Mouse (Mus musculus) cerebellum, adult 18-20 months (tissue): Measurements from ENCODE around the gene Slc7a6.

Experiments used
- DNase-seq, 2 experiments: peaks; one replicate each; pipeline ENCODE4 v3.0.0; 2021

The Slc7a6 gene

DNA sequence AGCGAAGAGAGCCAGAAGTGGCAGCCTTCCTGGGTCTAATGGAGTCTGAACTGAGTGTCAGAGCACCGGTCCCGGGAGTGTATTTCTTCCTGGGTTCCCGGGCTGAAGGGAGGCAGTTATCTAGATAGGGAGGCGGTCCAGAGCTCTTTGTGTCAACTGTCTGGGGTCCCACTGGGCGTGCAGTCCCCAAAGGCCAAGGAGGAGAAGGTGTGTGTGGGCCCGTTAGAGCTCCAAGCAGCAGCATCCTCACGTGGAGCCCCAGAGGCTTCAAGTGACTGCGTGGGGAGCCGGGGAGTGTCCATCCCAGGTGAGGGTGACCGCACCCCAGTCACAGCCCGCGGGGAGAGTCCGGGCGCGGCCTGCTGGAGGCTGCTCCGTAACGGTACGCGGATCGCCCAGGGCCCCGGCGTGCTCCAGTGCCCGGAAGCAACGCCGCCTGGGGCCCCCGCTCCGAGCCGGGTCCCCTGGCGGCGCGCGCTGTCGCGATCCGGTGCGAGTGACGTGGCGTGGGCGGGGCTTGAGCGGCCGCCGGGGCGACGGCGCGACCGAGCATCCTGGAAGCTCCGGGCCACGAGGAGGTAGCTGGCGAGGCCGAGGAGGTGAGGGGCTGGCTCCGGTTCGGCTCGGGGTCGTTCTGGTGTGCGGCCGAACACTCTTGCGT lies at the start of gene Slc7a6:
Slc7a6 (plus strand) TSS at position 502 of the 661 bp plus-strand sequence.
- DNase-seq = peak; percentile 88 to 94

DNA sequence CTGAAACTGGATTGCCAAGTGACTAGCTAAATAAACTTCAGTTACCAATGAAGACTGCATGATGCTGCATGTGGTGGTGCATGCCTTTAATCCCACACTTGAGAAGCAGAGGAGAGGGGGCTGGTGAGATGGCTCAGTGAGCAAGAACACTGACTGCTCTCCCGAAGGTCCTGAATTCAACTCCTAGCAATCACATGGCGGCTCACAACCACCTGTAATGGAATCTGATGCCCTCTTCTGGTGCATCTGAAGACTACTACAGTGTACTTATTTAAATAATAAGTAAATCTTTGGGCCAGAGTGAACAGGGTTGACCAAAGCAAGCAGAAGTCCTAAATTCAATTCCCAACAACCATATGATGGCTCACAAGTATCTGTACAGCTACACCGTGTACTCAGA lies 45.2 kb upstream of the Slc7a6 start:
- no peak for DNase-seq

DNA sequence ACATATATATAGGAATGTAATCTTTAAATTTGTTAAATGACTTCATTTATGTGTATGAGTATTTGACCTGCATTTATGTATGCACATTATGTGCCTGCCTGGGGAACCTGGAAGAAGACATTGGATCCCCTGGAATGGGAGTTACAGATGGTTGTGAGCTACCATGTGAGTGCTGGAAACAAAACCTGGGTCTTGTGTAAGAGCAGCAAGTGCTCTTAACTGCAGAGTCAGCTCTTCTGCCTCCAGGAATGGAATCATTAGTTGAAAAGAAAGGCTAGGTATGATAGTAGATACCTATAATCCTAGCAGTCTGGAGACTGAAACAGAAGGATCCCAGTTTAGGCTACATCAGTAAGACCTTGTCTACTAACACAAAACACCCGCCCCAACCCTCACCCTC lies 42.6 kb upstream of the Slc7a6 start:
- no peak for DNase-seq

- no peak for DNase-seq
Measured at GRCm38 (mm10) chr8:106127054-106127453, 41.6 kb upstream of the Slc7a6 start.

- DNase-seq = peak in 1 of 2 experiments; percentile 16
Measured at GRCm38 (mm10) chr8:106127882-106128410, 40.7 kb upstream of the Slc7a6 start.

DNA sequence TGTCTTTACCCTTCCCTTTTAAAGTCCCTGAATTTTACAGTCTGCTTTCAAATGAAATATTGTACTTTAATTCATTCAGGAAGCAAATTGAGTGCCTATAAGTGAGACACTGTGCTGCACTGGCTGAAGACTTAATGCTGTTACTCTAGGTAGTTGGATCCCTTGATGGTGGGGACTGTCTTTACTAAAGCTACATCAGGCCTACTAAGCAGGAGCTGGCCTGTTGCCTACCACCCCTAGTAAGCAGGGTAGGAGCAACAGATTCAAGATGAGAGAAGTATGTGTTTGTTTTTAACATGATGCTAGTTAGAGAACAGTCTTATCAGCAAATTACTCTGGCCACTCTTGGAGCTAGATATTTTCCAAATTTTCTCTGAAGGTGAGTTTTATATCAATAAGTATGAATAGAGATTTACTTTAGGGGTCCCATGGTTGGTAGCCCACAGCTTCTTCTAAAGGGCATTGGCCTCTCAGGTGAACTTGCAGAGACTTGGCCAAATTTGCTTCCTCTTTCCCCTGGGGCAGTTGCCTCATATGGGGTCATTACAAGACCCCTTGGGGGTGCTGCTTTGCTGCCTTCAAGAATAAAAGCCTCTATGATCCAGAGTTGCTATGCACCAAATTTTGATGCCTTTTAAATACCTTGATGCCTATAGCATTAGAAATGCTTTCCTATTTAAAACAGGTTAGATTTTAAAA lies 39.3 kb upstream of the Slc7a6 start:
- DNase-seq = peak in 1 of 2 experiments; percentile 10

DNA sequence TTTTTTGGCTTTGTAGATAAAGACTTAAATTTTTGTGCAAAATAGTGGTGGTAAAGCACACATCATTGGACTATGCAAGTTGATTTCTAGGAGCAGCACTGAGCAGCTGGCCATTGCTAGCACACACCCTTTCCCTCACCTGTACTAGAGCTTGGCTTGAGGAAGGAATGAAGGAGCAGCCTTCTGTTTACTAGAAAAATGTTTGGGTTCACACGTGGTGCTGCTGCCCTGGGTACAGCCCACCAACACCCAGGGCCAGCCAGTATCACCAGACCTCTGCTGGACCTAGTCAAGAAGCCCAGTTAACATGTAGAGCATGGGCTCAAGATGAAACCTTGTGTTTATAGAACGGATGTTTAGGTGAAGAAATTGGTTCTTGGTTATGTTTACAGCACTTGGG lies 38.7 kb upstream of the Slc7a6 start:
- DNase-seq = peak in 1 of 2 experiments; percentile 9

DNA sequence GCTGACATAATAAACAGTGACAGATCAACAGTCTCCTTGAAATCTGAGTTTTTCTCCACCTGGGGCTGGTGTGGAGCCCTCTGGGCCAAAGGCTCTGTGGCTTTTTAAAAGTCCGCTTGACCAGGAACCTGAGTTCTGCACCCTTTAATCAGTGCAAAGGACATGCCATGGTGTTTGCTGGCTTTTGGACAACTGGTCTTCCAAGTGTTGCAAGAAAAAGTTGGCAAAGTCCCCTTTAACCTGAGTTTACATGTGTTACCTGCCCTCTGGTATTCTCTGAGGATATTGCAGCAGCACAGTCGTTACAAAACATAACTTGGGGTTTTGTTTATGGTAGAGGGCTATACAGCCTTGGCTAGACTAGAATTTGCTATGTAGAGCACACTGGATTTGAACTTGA lies 38.2 kb upstream of the Slc7a6 start:
- no peak for DNase-seq

GRCm38 (mm10) chr8:106131021-106131420 lies 37.6 kb upstream of the Slc7a6 start:
- no peak for DNase-seq

DNA sequence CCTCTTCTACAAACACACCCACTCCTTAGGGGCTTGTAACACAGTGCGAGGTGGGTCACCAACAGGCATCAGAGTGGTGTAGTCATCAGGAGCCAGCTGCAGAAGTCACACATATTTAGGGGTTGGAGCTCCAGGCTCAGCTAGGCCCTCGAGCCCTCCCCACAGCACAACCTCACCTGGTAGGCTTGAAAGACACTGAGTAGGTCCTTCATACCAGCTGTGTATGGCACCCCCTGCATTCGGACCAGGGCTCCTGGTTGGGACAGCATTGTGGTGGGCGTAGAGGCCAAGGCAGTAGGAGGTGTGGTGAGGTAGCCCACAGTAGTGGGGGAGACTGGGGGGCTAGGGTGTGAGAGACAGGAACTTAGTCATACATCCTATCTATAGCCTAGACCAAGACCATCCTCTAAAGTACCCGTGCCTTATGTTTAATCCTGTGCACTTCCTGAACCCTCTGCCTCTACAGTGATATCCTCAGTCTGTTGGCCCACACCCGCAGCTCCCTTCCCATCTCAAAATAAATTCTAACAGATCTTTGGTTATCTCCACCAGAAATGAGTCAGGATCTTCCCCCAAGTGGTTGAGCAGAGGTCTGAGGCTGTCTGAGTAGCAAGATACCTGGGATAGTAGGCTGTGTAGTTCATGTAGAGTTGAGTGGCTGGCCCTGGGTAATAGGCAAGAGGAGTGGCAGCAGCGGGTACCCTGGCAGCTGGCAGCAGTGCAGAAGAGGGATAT lies 37.0 kb upstream of the Slc7a6 start:
- no peak for DNase-seq

GRCm38 (mm10) chr8:106132356-106132755 lies 36.3 kb upstream of the Slc7a6 start:
- DNase-seq = no peak

GRCm38 (mm10) chr8:106133526-106133925 lies 35.1 kb upstream of the Slc7a6 start:
- DNase-seq = no peak

DNA sequence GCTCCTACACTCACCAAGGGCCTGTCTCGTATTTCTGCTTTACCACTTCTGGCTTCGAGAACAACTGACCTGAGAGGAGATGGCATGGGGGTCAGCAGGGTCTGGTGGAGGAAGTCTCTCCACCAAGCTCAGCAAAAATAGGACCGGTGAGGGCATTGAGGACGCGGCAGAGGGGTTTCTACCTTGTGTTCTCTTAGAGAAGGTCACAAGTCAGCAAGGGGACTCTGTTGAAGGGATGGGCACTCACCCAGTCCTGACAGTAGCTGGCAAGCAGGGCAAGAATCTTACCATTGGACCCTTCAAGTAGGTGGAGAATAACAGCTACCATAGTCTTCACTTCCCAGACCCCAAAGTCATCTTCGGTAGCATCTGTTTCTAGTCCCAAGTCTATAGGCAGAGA lies 34.7 kb upstream of the Slc7a6 start:
- DNase-seq = no peak

DNA sequence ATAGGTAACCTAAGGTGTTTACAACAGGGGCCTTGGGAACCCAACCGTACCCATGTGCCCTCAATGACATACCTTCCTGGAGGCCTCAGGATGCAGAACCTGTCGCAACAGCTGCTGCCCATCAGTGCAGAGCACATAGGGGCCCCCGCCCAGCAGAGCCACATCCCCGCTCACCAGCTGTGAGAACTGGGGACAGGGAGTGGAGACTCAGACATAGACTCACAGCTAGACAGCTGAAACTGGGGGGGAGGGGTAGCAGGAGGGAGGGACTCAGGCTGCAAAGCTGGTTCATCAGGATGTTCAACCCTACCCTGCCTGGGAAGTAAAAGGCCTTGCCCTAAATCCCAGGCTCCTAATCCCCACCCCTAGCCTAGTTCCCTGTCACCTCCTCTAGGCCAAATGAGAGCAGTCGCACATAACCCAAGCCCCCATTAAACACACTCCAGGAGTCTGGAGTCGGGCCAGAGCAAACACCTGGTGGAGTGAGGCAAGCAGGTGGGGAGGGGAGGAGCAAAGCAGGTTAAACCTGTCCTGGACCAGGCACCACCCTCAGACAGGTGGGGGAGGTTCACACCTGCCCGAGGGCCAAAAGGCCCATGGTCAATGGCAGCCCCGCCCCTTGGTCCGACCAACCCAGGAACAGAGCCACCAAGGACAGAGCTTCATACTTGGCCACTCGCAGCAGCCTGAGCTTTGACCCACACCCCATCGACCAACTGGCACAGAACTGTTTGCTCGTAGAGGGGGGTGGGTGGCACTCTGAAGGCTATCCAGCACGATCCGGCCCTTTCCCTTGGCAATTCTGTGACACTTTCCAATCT lies 33.7 kb upstream of the Slc7a6 start:
- DNase-seq = peak in 1 of 2 experiments; percentile 12

GRCm38 (mm10) chr8:106135672-106136071 lies 33.0 kb upstream of the Slc7a6 start:
- no peak for DNase-seq

DNA sequence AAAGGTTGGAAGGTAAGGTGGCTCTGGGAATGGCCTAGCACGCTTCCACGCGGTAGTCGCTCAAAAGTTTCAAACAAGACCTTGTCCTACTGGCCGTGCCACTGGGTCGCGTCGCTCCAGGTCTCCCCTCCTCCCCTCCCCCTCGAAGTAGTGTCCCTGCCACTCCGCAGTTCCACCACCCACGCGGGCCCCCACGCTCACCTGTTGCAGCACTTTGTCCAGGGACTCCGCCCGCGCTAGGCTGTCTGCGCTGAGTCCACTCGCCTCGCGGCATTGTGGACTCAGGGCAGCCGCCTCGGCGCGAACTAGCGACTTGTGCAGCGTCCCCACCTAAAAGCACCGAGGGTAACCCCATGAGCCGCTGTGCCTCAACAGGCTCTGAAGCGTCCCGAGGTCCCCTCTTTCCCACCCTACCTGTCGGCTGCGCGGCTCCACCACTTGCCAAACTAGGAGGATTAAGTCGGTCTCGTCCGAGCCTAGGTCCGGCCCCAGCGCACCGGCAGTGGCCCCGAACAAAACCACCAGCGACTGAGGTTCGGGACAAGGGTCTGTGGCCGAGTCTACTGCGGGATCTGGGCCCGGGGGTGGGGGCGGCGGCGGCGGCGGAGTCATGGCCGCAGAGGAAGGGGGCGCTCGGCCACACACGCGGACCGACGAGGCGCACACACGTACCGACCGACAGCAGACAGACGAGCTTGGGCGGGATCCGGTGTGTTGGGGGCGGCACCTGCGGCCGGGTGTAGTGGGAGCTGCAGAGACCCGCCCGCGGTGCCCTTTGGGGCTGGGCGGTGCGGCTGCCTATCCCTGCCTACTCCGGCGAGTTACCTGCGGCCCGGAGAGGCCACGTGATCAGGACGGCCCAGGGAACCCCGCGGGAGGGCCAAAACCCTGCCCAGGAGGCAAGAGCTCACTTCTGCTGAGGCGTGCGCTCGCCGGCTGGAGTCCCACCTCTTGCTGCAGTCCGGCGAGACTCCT lies 32.2 kb upstream of the Slc7a6 start, which contains the start of gene Esrp2:
Esrp2 (minus strand) TSS at position 819 of the 975 bp plus-strand sequence.
- no peak for DNase-seq

DNA sequence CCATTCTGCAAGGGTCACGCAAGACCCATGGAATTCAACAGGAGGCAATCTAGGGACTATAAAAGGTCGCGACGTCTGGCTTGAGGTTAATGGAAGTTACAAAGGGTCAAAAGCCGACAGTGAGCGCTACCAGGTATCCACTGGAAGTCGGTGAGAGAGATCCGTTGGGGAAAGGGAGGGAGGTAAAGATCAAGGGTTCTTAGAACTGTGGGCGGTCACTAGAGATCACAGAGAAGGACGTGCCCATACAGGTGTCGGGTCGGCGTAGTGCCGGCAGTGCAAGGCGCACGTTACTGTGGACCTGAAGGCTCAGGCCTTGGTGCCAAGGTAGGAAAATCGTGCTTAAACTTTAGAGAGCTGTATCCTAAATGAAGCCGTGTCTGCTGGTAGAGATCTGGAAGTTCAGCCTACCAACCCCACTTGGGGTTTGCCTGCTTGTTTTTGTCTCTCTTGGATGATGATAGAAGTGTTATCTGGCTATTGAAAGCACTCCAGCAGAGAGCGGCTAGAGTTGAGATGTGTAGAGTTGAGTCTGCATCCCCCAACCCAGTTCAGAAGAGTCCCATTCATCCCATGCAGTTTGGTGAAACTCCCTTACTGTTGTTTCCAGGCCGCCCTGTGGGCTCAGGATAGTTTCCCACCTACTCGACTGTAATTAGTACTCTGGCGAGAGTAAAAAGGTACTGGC lies 31.3 kb upstream of the Slc7a6 start:
- DNase-seq = no peak

- DNase-seq = peak; percentile 45 to 50
Measured at GRCm38 (mm10) chr8:106137906-106138477, 30.7 kb upstream of the Slc7a6 start.

DNA sequence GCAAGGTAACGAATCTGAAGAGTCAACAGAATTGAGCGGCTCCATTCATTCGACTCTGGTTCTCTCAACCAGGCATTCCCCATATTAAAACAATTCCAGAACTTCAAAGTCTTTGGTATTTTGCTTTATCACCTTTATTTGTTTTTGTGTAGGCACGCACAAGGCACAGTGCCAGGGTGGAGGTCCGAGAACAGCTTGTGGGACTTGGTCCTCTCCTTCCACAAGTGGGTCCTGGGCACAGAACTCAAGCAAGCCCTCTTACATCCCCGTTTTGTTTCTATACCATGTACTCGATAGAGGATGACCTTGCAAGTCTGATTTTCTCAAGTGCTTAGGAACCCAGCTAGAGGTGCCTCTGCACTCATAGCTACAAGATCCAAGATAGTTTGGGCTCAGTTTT lies 30.0 kb upstream of the Slc7a6 start:
- DNase-seq = no peak

GRCm38 (mm10) chr8:106140191-106140590 lies 28.5 kb upstream of the Slc7a6 start:
- DNase-seq = no peak
